Mouse (Mus musculus) liver, embryonic 16.5 days (tissue): Measurements from ENCODE around the gene Mtor. TPM values are rescaled to one million over a fixed set of nuclear protein-coding genes. Genes with fewer than 3 reads are reported as not detected.

Experiments used
- ATAC-seq: fragments of 200-750 bp; cut with Nextera tagmentation; 2 replicates; pipeline ENCODE4 v1.8.0; 2017; ENCODE audit warnings: low read depth, mild to moderate bottlenecking, moderate number of reproducible peaks, moderate library complexity
- H3K27ac ChIP-seq: fragments of 300-500 bp; sonication (generic); 2 replicates; pipeline ENCODE4 v1.5.1; 2014; ENCODE audit warnings: mild to moderate bottlenecking, low read length
- H3K27me3 ChIP-seq: fragments of 300-500 bp; sonication (generic); 2 replicates; pipeline ENCODE4 v1.6.1; 2014; ENCODE audit warnings: low read depth, low read length, mixed read lengths; ENCODE audit not compliant: control insufficient read depth, insufficient read depth
- H3K36me3 ChIP-seq: fragments of 300-500 bp; sonication (generic); 2 replicates; pipeline ENCODE4 v1.6.1; 2014; ENCODE audit warnings: mild to moderate bottlenecking; ENCODE audit not compliant: control insufficient read depth, insufficient read depth
- H3K4me1 ChIP-seq: fragments of 300-500 bp; sonication (generic); 2 replicates; pipeline ENCODE4 v1.6.1; 2014; ENCODE audit warnings: low read depth, low read length, mixed read lengths; ENCODE audit not compliant: control insufficient read depth
- H3K4me2 ChIP-seq: fragments of 300-500 bp; sonication (generic); 2 replicates; pipeline ENCODE4 v1.6.1; 2014; ENCODE audit warnings: low read depth, low read length, mixed read lengths
- H3K4me3 ChIP-seq: fragments of 300-500 bp; sonication (generic); 2 replicates; pipeline ENCODE4 v1.5.1; 2014; ENCODE audit warnings: low read depth, mild to moderate bottlenecking, low read length
- H3K9ac ChIP-seq: fragments of 300-500 bp; sonication (generic); 2 replicates; pipeline ENCODE4 v1.6.1; 2014; ENCODE audit warnings: low read depth, low read length
- H3K9me3 ChIP-seq: fragments of 300-500 bp; sonication (generic); replicated peaks from 2 replicates; pipeline ENCODE4 v1.6.1; 2016; ENCODE audit warnings: low read length; ENCODE audit not compliant: control insufficient read depth
- WGBS: fragments of 180-500 bp; shearing (Covaris S2); extraction: QIAGEN DNeasy Blood & Tissue Kit; methylation state at CpG from one replicate; pipeline ENCODE4 v1.1.7; 2014; ENCODE audit not compliant: insufficient replicate concordance; 5-methylcytosine and 5-hydroxymethylcytosine counted together
- polyA plus RNA-seq: library from polyadenylated mRNA; unstranded; fragments of >200 nt; fragmentation: Nextera tagmentation; extraction: Ambion mirVana; gene quantifications from 2 replicates; pipeline ENCODE4 v1.2.1, GENCODE M21; 2015

Gene Mtor
- polyA plus RNA-seq, 1 experiment from 2014 or later: 7.6 TPM

GRCm38 (mm10) chr4:148469487-148470252 is 21.3 kb downstream of the Mtor start:
- Histone ChIP-seq H3K36me3 (peaks cover 39% of the 10 kb centered on the region), H3K4me2 (no peak overlapping the region), H3K9me3 (no peaks in the 10 kb centered on the region), H3K27ac (no peak overlapping the region), H3K9ac (no peak overlapping the region), H3K4me1 (no peaks in the 10 kb centered on the region), H3K4me3 (no peak overlapping the region), H3K27me3 (no peaks in the 10 kb centered on the region)
- WGBS: 79% methylated on average over 11 of the region's 11 CpGs
- ATAC-seq: no peak

- no peak overlapping the region for H3K27ac ChIP-seq
- H3K4me2 ChIP-seq: no peak overlapping the region
- H3K9ac ChIP-seq: no peak overlapping the region
- H3K9me3 ChIP-seq: no peaks in the 10 kb centered on the region
- peaks cover 36% of the 10 kb centered on the region for H3K36me3 ChIP-seq
- no peaks in the 10 kb centered on the region for H3K4me1 ChIP-seq
- WGBS: 90% methylated on average over 10 of the region's 10 CpGs
- ATAC-seq: no peak
- no peak overlapping the region for H3K4me3 ChIP-seq
- no peaks in the 10 kb centered on the region for H3K27me3 ChIP-seq
Measured at GRCm38 (mm10) chr4:148471363-148471806, 23.0 kb downstream of the Mtor start.

GRCm38 (mm10) chr4:148472436-148473174 is 24.2 kb downstream of the Mtor start:
- no peaks in the 10 kb centered on the region for H3K4me1 ChIP-seq
- no peak overlapping the region for H3K4me3 ChIP-seq
- ATAC-seq: 0 out of 2 replicates have a peak, but pooled peaks have one; percentile 22
- H3K9ac ChIP-seq: no peak overlapping the region
- H3K27me3 ChIP-seq: no peaks in the 10 kb centered on the region
- no peaks in the 10 kb centered on the region for H3K9me3 ChIP-seq
- H3K4me2 ChIP-seq: no peak overlapping the region
- 79% methylated on average over 8 of the region's 8 CpGs for WGBS
- no peak overlapping the region for H3K27ac ChIP-seq
- H3K36me3 ChIP-seq: peaks cover 32% of the 10 kb centered on the region

DNA sequence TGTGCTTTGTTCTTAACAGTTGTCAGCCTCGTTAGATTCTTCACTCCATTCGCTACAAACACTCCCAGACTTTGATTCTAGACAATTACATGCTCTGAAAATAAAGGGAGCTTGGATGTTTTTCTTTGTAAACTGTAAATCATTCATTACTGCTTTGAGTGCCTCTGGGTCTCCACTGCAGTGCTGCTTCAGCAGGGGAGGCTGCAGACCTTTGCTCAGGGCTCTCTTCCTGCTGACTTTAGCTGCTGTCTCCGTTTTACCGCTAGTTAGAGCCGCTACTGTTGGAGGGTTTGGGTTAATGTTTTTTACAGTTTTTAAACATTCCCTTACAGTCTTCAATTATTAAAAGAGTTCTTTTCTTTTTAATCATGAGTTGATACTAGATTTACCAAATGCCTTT is 25.1 kb downstream of the Mtor start:
- Histone ChIP-seq H3K4me1 (no peaks in the 10 kb centered on the region), H3K9me3 (no peaks in the 10 kb centered on the region), H3K9ac (no peak overlapping the region), H3K36me3 (peaks cover 25% of the 10 kb centered on the region), H3K27ac (no peak overlapping the region), H3K4me2 (no peak overlapping the region), H3K27me3 (no peaks in the 10 kb centered on the region), H3K4me3 (no peak overlapping the region)
- ATAC-seq: no peak
- 77% methylated on average over 5 of the region's 5 CpGs for WGBS

DNA sequence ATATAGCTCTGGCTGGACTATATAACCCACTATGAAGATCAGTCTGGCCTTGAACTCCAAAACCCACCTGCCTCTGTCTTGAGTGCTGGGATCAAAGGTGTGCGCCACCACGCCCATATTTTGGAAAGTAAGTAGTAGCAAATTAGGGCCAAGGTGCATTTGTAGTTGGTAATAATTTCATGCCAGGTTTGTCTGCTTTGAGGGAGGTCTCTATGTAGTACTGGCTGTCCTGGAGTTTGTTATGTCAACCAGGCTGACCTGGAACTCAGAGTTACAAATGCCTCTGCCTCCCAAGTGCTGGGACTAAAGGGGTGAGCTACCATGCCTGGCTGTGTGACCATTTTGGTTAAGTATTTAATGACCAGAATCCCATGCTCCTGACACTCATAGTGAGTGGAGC is 31.8 kb downstream of the Mtor start:
- no peaks in the 10 kb centered on the region for H3K4me1 ChIP-seq
- no peak overlapping the region for H3K4me2 ChIP-seq
- ATAC-seq: no peak
- no peaks in the 10 kb centered on the region for H3K27me3 ChIP-seq
- H3K4me3 ChIP-seq: no peak overlapping the region
- no peak overlapping the region for H3K9ac ChIP-seq
- WGBS: 74% methylated on average over 2 of the region's 2 CpGs
- no peaks in the 10 kb centered on the region for H3K9me3 ChIP-seq
- peaks cover 4% of the 10 kb centered on the region for H3K36me3 ChIP-seq
- H3K27ac ChIP-seq: no peak overlapping the region

GRCm38 (mm10) chr4:148481557-148482168 is 33.3 kb downstream of the Mtor start:
- 79% methylated on average over 2 of the region's 2 CpGs for WGBS
- H3K9me3 ChIP-seq: no peaks in the 10 kb centered on the region
- H3K27ac ChIP-seq: no peak overlapping the region
- H3K4me3 ChIP-seq: no peak overlapping the region
- H3K27me3 ChIP-seq: no peaks in the 10 kb centered on the region
- H3K36me3 ChIP-seq: peaks cover 7% of the 10 kb centered on the region
- H3K9ac ChIP-seq: no peak overlapping the region
- H3K4me2 ChIP-seq: no peak overlapping the region
- H3K4me1 ChIP-seq: no peaks in the 10 kb centered on the region
- no peak for ATAC-seq

- WGBS: 86% methylated on average over 12 of the region's 12 CpGs
- Histone ChIP-seq H3K36me3 (peaks cover 13% of the 10 kb centered on the region), H3K4me1 (no peaks in the 10 kb centered on the region)
Measured at GRCm38 (mm10) chr4:148484511-148484910, 36.1 kb downstream of the Mtor start.

DNA sequence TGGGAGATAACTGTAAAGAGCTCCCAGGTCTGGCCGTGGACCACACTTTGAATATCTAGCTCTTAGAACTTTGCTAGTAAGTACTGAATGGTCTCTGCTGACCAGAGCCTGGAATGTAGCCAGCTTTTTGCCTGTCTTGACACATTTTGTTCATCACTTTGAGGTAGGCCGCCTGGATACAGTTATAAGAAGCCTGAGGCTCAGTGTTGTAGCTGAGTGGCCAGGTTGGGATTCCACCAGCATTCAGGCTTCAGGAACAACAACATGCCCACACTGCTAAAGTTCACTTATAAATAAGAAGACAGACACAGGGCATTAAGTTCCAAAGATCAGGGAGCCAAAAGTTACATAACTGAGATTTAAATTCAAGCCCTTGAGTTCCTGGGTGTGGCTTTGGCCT is 39.4 kb downstream of the Mtor start:
- Histone ChIP-seq H3K9me3 (no peaks in the 10 kb centered on the region), H3K9ac (no peak overlapping the region), H3K4me1 (no peaks in the 10 kb centered on the region), H3K4me3 (no peak overlapping the region), H3K27me3 (no peaks in the 10 kb centered on the region), H3K36me3 (peaks cover 11% of the 10 kb centered on the region), H3K4me2 (no peak overlapping the region), H3K27ac (no peak overlapping the region)
- 71% methylated on average over 2 of the region's 2 CpGs for WGBS
- no peak for ATAC-seq

More at GRCm38 (mm10) chr4:148484511-148484910, 36.1 kb downstream of the Mtor start:
- Histone ChIP-seq H3K4me2 (no peak overlapping the region), H3K9ac (no peak overlapping the region), H3K9me3 (no peaks in the 10 kb centered on the region), H3K27me3 (no peaks in the 10 kb centered on the region), H3K4me3 (no peak overlapping the region), H3K27ac (no peak overlapping the region)
- no peak for ATAC-seq

- no peaks in the 10 kb centered on the region for H3K9me3 ChIP-seq
- WGBS: 72% methylated on average over 6 of the region's 6 CpGs
- H3K27me3 ChIP-seq: no peaks in the 10 kb centered on the region
- no peak overlapping the region for H3K9ac ChIP-seq
- H3K4me2 ChIP-seq: no peak overlapping the region
- H3K27ac ChIP-seq: no peak overlapping the region
- 0 out of 2 replicates have a peak, but pooled peaks have one; percentile 11 for ATAC-seq
- H3K36me3 ChIP-seq: peaks cover 11% of the 10 kb centered on the region
- H3K4me3 ChIP-seq: no peak overlapping the region
- no peaks in the 10 kb centered on the region for H3K4me1 ChIP-seq
Measured at GRCm38 (mm10) chr4:148490502-148490901, 42.1 kb downstream of the Mtor start.
